Mouse (Mus musculus) heart, postnatal 0 days (tissue): ENCODE measurements around the gene Ovch2.

Source experiments
- CTCF ChIP-seq: IDR thresholded peaks from 2 replicates; pipeline ENCODE4 v1.5.1; 2016; ENCODE audit warnings: antibody characterized with exemption, control low read depth, low read depth
- EP300 ChIP-seq: IDR thresholded peaks from 2 replicates; pipeline ENCODE4 v1.6.1; 2016; ENCODE audit warnings: antibody characterized with exemption, low read depth

GRCm38 (mm10) chr7:107757308-107758151 is 43.5 kb downstream of the Ovch2 start, which contains the start of gene Cyb5r2:
- TF ChIP-seq EP300 = no peak
- TF ChIP-seq CTCF = no peak; the same call in 1 of the 2 replicates
